Mouse (Mus musculus): ENCODE results near the gene Zc2hc1c. TPM values are rescaled to one million over a fixed set of nuclear protein-coding genes. Genes with fewer than 3 reads are reported as not detected.

Zc2hc1c gene
- polyA plus RNA-seq, 1 experiment from 2014 or later = 2.8 TPM

GRCm38 (mm10) chr12:85346374-85346773 lies 58.0 kb downstream of the Zc2hc1c start:
- WGBS = 42% methylated on average over 3 of the region's 3 CpGs
- H3K9me3 ChIP-seq (ENCODE audit: control insufficient read depth, low read depth, low read length) = no peaks in the 10 kb centered on the region
- no peak overlapping the region for H3K4me3 ChIP-seq (ENCODE audit: low read depth, low read length)
- no peak overlapping the region for H3K27ac ChIP-seq (ENCODE audit: low read length)
- no peaks in the 10 kb centered on the region for H3K27me3 ChIP-seq (ENCODE audit: control insufficient read depth, insufficient read depth, low read length)
- H3K36me3 ChIP-seq (ENCODE audit: control insufficient read depth, insufficient read depth, low read length) = peaks cover 17% of the 10 kb centered on the region
- H3K4me1 ChIP-seq (ENCODE audit: control insufficient read depth, insufficient read depth, low read length) = 0 out of 2 replicates have a peak, but pooled peaks cover 3% of the 10 kb centered on the region
- no peak overlapping the region for H3K9ac ChIP-seq (replicated peaks; ENCODE audit: low read depth, low read length)
- ATAC-seq (ENCODE audit: insufficient number of reproducible peaks, insufficient read depth, low FRiP score, low read depth) = peak; percentile 67; the same call in 1 of the 2 replicates
- no peak overlapping the region for H3K4me2 ChIP-seq (replicated peaks; ENCODE audit: low read depth, low read length)

- Histone ChIP-seq H3K9me3 (ENCODE audit: control insufficient read depth, low read depth, low read length) (no peaks in the 10 kb centered on the region), H3K4me3 (ENCODE audit: low read depth, low read length) (no peak overlapping the region), H3K36me3 (ENCODE audit: control insufficient read depth, insufficient read depth, low read length) (peaks cover 17% of the 10 kb centered on the region), H3K4me1 (ENCODE audit: control insufficient read depth, insufficient read depth, low read length) (0 out of 2 replicates have a peak, but pooled peaks cover 3% of the 10 kb centered on the region), H3K27ac (ENCODE audit: low read length) (no peak overlapping the region; the same call in 1 of the 2 replicates), H3K9ac (replicated peaks; ENCODE audit: low read depth, low read length) (no peak overlapping the region), H3K27me3 (ENCODE audit: control insufficient read depth, insufficient read depth, low read length) (no peaks in the 10 kb centered on the region), H3K4me2 (replicated peaks; ENCODE audit: low read depth, low read length) (no peak overlapping the region)
- ATAC-seq (ENCODE audit: insufficient number of reproducible peaks, insufficient read depth, low FRiP score, low read depth) = no peak
- 78% methylated on average over 3 of the region's 3 CpGs for WGBS
These were observed 58.8 kb downstream of the Zc2hc1c start for GRCm38 (mm10) chr12:85347196-85347595.

GRCm38 (mm10) chr12:85348338-85348737 lies 59.9 kb downstream of the Zc2hc1c start:
- WGBS = 84% methylated on average over 6 of the region's 6 CpGs
- ATAC-seq (ENCODE audit: insufficient number of reproducible peaks, insufficient read depth, low FRiP score, low read depth) = no peak

More at GRCm38 (mm10) chr12:85348338-85348737, 59.9 kb downstream of the Zc2hc1c start:
- no peaks in the 10 kb centered on the region for H3K27me3 ChIP-seq (ENCODE audit: control insufficient read depth, insufficient read depth, low read length)
- no peaks in the 10 kb centered on the region for H3K9me3 ChIP-seq (ENCODE audit: control insufficient read depth, low read depth, low read length)
- H3K4me3 ChIP-seq (ENCODE audit: low read depth, low read length) = no peak overlapping the region
- H3K27ac ChIP-seq (ENCODE audit: low read length) = no peak overlapping the region; the same call in 1 of the 2 replicates
- no peak overlapping the region for H3K9ac ChIP-seq (replicated peaks; ENCODE audit: low read depth, low read length)
- H3K36me3 ChIP-seq (ENCODE audit: control insufficient read depth, insufficient read depth, low read length) = peaks cover 28% of the 10 kb centered on the region
- no peak overlapping the region for H3K4me2 ChIP-seq (replicated peaks; ENCODE audit: low read depth, low read length)
- H3K4me1 ChIP-seq (ENCODE audit: control insufficient read depth, insufficient read depth, low read length) = 0 out of 2 replicates have a peak, but pooled peaks cover 3% of the 10 kb centered on the region

Small RNA genes within 50 kb of the gene (microRNA-seq; reads per million reads assigned to microRNA genes)
- gene Mir6938 = not detected

Other genes with a start within 250 kb of the Zc2hc1c start
- gene Prox2, start 177.8 kb upstream of the Zc2hc1c start, polyA plus RNA-seq (2014; fragmentation: Nextera tagmentation; extraction: Ambion mirVana) = 4.4 and 5.3 TPM in 2 replicates
- 99.1 and 102 TPM in 2 replicates for gene Dlst, start 177.8 kb upstream of the Zc2hc1c start, polyA plus RNA-seq (2014; fragmentation: Nextera tagmentation; extraction: Ambion mirVana)
- 1.5 and 1.8 TPM in 2 replicates for gene Rps6kl1, start 137.3 kb upstream of the Zc2hc1c start, polyA plus RNA-seq (2014; fragmentation: Nextera tagmentation; extraction: Ambion mirVana)
- 18.2 and 21.8 TPM in 2 replicates for gene Pgf, start 110.8 kb upstream of the Zc2hc1c start, polyA plus RNA-seq (2014; fragmentation: Nextera tagmentation; extraction: Ambion mirVana)
- 81.1 and 82.5 TPM in 2 replicates for gene Eif2b2, start 69.1 kb upstream of the Zc2hc1c start, polyA plus RNA-seq (2014; fragmentation: Nextera tagmentation; extraction: Ambion mirVana)
- gene Mlh3, start 18.0 kb upstream of the Zc2hc1c start, polyA plus RNA-seq (2014; fragmentation: Nextera tagmentation; extraction: Ambion mirVana) = 9.0 and 9.8 TPM in 2 replicates
- 45.2 and 56.8 TPM in 2 replicates for gene Acyp1, start 153 bp upstream of the Zc2hc1c start, polyA plus RNA-seq (2014; fragmentation: Nextera tagmentation; extraction: Ambion mirVana)
- 20.3 and 20.4 TPM in 2 replicates for gene Nek9, start 50.8 kb downstream of the Zc2hc1c start, polyA plus RNA-seq (2014; fragmentation: Nextera tagmentation; extraction: Ambion mirVana)
- 386 and 405 TPM in 2 replicates for gene Tmed10, start 86.3 kb downstream of the Zc2hc1c start, polyA plus RNA-seq (2014; fragmentation: Nextera tagmentation; extraction: Ambion mirVana)
- gene Fos, start 185.3 kb downstream of the Zc2hc1c start, polyA plus RNA-seq (2014; fragmentation: Nextera tagmentation; extraction: Ambion mirVana) = 8.6 and 9.1 TPM in 2 replicates